Mouse (Mus musculus) cerebellum, postnatal 4 days (tissue): ENCODE results near the gene Scn4b.

Experiments
- DNase-seq, 2 experiments: peaks; one replicate each; pipeline ENCODE4 v3.0.0; 2022; ENCODE audit warnings: low spot score in 2 of 2, mixed read lengths in 1 of 2

Scn4b gene

GRCm38 (mm10) chr9:45125211-45125610 lies 13.0 kb upstream of the Scn4b start:
- no peak for DNase-seq

- DNase-seq, result no peak
Observed at GRCm38 (mm10) chr9:45126941-45127340, 11.3 kb upstream of the Scn4b start.

GRCm38 (mm10) chr9:45130119-45130518 lies 8.1 kb upstream of the Scn4b start:
- DNase-seq, result no peak

- DNase-seq, result peak in 1 of 2 experiments; percentile 61
Observed at GRCm38 (mm10) chr9:45133484-45134310, 4.5 kb upstream of the Scn4b start.

- no peak for DNase-seq
Observed at GRCm38 (mm10) chr9:45136442-45137169, 1.6 kb upstream of the Scn4b start.

- DNase-seq, result no peak
Observed at GRCm38 (mm10) chr9:45139082-45139481, 887 bp downstream of the Scn4b start.

GRCm38 (mm10) chr9:45140945-45141344 lies 2.8 kb downstream of the Scn4b start:
- no peak for DNase-seq

GRCm38 (mm10) chr9:45142686-45143085 lies 4.5 kb downstream of the Scn4b start:
- no peak for DNase-seq

GRCm38 (mm10) chr9:45145533-45146266 lies 7.5 kb downstream of the Scn4b start:
- DNase-seq, result peak in 1 of 2 experiments; percentile 13

- DNase-seq, result peak; percentile 74 to 80
Observed at GRCm38 (mm10) chr9:45146267-45146597, 8.0 kb downstream of the Scn4b start.

GRCm38 (mm10) chr9:45150933-45151332 lies 12.7 kb downstream of the Scn4b start:
- no peak for DNase-seq

GRCm38 (mm10) chr9:45153361-45153760 lies 15.2 kb downstream of the Scn4b start:
- DNase-seq, result no peak

- no peak for DNase-seq
Observed at GRCm38 (mm10) chr9:45167903-45168302, 29.7 kb downstream of the Scn4b start.

GRCm38 (mm10) chr9:45170150-45170549 lies 32.0 kb downstream of the Scn4b start:
- no peak for DNase-seq

GRCm38 (mm10) chr9:45171073-45171610 lies 32.9 kb downstream of the Scn4b start:
- no peak for DNase-seq

- DNase-seq, result no peak
Observed at GRCm38 (mm10) chr9:45173475-45173874, 35.3 kb downstream of the Scn4b start.

- no peak for DNase-seq
Observed at GRCm38 (mm10) chr9:45179282-45179681, 41.1 kb downstream of the Scn4b start.

GRCm38 (mm10) chr9:45181770-45182169 lies 43.6 kb downstream of the Scn4b start, which contains the start of gene BC049352:
TSS of gene BC049352 (plus strand) at chr9:45182007.
- DNase-seq, result no peak

GRCm38 (mm10) chr9:45182521-45182920 lies 44.3 kb downstream of the Scn4b start:
- DNase-seq, result no peak

GRCm38 (mm10) chr9:45183266-45183665 lies 45.1 kb downstream of the Scn4b start:
- DNase-seq, result no peak

GRCm38 (mm10) chr9:45185250-45185649 lies 47.1 kb downstream of the Scn4b start:
- no peak for DNase-seq
